Mouse (Mus musculus): ENCODE data around the gene B3galt2. TPM values are rescaled to one million over a fixed set of nuclear protein-coding genes. Genes with fewer than 3 reads are reported as not detected.

Gene B3galt2
- total RNA-seq, 1 experiment from 2014 or later, result 0.40 TPM

DNA sequence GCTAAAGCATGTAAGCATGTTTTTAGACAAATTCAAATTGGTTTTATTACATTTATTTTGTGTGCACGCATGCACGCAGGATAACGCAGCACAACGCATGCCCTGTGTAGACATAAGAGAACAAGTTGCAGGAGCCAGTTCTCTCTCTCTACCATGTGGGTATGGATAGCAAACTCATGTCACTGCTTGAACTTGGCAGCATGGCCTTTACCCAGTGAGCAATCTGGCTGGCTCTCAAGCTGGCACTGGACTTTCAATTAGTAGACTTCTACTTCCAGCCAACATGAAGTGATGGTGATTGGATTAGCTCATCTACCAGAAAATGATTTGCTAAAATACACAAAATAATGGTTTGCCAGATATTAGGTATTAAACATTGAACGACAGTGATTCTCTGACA, 40.6 kb downstream of the B3galt2 start:
- ATAC-seq (replicated peaks in 1 of 2; ENCODE audit: insufficient read depth in 1 of 2, low FRiP score in 2 of 2, low TSS enrichment in 1 of 2, low read depth in 1 of 2, poor library complexity in 2 of 2, severe bottlenecking in 2 of 2), result no peak

- ATAC-seq (replicated peaks in 1 of 2; ENCODE audit: insufficient read depth in 1 of 2, low FRiP score in 2 of 2, low TSS enrichment in 1 of 2, low read depth in 1 of 2, poor library complexity in 2 of 2, severe bottlenecking in 2 of 2), result no peak
Measured at GRCm38 (mm10) chr1:143684849-143685248, 44.4 kb downstream of the B3galt2 start.

DNA sequence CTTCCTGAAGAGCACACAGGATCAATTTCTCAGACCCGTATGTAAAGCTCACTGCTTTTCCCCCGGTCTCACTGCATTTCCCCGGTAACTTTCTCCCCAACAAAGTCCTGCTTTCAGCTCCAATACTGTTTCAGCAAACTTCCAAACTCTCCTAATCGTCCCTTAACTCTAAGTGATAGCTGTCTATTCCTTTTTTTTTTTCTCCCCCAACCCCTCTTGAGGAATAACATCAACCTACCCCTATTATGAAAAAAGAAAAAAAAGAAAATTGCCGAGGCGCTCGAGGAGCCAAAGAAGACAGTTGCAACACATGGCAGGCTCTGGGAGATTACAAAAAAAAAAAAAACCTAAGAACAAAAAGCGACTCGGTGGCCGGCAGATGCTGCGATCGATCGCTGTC, 61.3 kb downstream of the B3galt2 start:
- ATAC-seq (replicated peaks in 1 of 2; ENCODE audit: insufficient read depth in 1 of 2, low FRiP score in 2 of 2, low TSS enrichment in 1 of 2, low read depth in 1 of 2, poor library complexity in 2 of 2, severe bottlenecking in 2 of 2), result no peak

DNA sequence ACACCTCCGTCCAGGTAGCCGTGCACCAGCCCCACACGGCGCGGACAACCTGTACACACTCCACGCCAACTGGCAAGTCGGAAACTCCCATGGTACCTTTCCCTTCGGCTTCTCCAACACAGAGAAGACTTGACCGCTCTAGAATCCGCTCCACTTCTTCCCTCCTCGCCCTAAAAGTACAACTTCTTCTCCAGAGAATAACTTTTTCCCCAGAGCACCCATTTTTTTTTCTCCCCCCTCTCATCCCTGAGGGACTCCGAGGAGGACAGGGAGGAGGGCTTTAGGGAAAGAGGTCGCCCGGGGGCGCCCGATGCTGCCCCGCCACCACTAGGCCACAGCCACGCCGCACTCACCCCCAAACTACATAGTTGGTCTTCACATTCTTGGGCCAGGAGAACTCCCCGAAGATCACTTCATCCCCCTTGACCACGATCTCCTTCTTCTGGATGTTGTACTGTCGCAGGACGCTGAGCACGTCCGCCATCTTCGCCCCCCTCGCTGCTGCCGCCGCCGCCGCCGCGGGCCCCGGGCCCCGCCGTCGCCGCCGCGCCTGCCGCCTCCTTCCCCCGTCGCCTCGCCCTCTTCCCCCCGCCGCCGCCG, 61.8 kb downstream of the B3galt2 start:
- peak; percentile 38 to 51 for ATAC-seq (replicated peaks in 1 of 2; ENCODE audit: insufficient read depth in 1 of 2, low FRiP score in 2 of 2, low TSS enrichment in 1 of 2, low read depth in 1 of 2, poor library complexity in 2 of 2, severe bottlenecking in 2 of 2)

DNA sequence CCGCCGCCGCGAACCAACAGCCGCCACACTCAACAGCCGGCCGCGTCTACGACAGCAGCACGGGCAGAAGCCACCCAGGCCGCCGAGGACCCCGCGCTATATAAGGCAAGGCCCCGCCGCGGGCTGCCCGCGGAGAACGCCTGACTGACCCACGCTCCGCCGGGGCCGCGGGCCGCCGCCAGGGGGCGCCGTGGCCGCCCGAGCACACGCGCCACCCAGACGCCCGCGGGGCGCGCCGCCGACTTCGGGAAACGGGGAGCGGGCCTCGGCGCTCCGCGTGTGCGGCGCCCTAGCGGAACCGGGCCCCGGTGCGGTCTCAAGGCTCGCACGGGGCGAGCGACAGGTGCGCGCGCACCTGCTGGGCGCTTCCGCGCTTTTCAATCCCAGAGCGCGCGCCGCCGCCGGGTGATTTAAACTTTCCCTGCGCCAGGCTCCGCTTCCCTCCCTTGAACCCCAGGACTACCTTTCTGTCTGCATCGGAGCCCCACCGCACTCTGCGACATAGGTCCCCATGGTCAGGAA, 62.3 kb downstream of the B3galt2 start, which contains the start of gene Cdc73:
Gene Cdc73 (minus strand): TSS at position 153 of the 522 bp plus-strand sequence.
- ATAC-seq (replicated peaks in 1 of 2; ENCODE audit: insufficient read depth in 1 of 2, low FRiP score in 2 of 2, low TSS enrichment in 1 of 2, low read depth in 1 of 2, poor library complexity in 2 of 2, severe bottlenecking in 2 of 2), result peak; percentile 92 to 95

Other genes with a start within 250 kb of the B3galt2 start
- gene Cdc73, start 62.2 kb downstream of the B3galt2 start, total RNA-seq (2017), result 18.1 and 23.9 TPM in 2 replicates
- 33.1 and 40.3 TPM in 2 replicates for gene Glrx2, start 75.7 kb downstream of the B3galt2 start, total RNA-seq (2017)
- 11.3 and 13.6 TPM in 2 replicates for gene Trove2, start 136.4 kb downstream of the B3galt2 start, total RNA-seq (2017)
- gene Uchl5, start 136.6 kb downstream of the B3galt2 start, total RNA-seq (2017), result 156 and 159 TPM in 2 replicates

Data from hematopoietic stem cell, adult 5-6 weeks (primary cell).